Mouse (Mus musculus) embryo, embryonic 11.5 days (tissue): Measurements from ENCODE around the gene Gimap5.

Experiments
- DNase-seq: peaks from one replicate; pipeline ENCODE4 v3.0.0-alpha.2; 2012; ENCODE audit warnings: low read depth, low spot score

Gene Gimap5

DNA sequence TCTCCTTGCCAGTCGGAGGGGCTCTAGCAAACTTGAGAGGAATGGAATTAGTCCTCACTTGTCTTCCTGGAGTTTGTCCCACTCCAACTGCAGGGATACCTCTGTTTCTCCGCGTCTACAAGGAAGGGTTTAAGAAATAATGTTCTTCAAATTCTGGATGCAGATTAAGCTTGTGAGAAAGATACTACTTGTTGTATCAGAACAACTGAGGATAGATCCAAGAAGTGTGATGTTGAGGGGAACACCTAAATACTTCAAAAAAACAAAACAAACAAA is 6.3 kb upstream of the Gimap5 start:
- no peak for DNase-seq

DNA sequence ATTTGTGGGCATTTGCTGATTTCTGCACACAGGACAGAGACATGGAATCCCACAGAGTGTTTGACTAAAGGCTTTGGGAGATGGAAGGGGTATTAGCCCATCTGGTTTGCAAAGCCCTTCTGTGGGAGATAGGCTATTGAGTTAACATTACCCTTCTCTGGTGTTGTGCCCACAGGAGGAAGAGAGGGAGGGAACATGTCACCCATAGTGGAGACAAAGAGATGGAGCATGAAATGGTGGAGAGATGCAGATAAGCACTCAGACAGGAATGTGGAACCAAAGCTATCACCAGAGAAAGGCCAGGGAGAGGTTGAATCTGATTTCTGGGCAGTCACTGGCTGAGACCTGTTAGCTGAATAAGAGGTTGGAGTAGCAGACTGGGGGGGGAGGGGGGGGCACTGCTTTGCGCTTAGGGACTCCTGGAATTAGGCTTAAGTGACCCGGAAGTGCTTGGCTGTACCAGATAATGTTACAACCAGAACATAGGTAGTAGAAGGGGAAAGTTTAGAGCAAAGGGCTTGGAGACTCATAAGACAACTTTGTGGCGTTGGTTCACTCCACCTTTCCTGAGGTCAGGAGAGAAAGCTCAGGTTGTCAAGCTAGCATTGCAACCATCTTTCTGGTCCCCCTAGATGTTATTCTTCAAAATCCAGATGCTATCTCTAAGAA is 5.4 kb upstream of the Gimap5 start:
- no peak for DNase-seq

DNA sequence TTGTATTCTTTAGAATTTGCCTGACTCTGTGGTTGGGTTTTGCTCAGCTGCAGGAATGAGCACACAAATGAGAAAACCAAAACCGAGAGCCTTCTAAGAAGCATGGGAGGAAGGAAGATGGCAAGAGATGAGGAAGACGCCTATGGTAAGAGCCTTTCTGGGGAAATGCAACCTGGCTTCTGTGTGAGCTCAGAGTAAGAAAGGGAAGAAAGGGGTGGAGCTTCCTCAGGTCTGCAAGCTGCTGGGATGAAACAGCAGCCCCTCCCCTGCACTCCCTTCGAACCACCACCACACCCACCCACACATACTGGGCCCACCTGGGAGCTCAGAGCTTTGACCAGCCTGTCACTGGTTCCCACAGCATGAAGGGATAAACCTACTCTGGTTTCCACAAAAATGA is 4.7 kb upstream of the Gimap5 start:
- no peak for DNase-seq

DNA sequence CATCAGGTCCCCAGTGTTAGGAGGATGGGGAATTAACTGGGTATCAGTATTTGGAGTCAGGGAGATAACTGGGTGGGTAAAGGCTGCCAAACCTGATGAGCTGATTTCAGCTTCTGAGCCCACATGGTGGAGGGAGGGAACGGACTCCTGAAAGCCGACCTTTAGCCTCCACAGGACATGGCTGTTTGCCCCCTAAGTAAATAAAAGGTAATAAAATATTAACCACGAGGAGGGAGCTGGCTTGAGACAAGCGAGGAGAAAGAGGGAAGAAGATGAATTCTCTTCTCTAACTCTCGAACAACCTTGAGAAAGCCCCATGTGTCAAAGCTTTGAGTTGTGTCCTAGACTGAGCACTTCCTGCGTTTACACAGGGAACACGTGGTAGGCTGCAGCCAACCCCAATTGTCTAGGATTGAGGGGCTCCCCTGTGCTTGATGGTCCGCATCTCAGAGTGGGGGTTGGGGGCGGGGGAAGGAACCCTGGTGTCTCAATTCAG is 4.2 kb upstream of the Gimap5 start:
- no peak for DNase-seq

DNA sequence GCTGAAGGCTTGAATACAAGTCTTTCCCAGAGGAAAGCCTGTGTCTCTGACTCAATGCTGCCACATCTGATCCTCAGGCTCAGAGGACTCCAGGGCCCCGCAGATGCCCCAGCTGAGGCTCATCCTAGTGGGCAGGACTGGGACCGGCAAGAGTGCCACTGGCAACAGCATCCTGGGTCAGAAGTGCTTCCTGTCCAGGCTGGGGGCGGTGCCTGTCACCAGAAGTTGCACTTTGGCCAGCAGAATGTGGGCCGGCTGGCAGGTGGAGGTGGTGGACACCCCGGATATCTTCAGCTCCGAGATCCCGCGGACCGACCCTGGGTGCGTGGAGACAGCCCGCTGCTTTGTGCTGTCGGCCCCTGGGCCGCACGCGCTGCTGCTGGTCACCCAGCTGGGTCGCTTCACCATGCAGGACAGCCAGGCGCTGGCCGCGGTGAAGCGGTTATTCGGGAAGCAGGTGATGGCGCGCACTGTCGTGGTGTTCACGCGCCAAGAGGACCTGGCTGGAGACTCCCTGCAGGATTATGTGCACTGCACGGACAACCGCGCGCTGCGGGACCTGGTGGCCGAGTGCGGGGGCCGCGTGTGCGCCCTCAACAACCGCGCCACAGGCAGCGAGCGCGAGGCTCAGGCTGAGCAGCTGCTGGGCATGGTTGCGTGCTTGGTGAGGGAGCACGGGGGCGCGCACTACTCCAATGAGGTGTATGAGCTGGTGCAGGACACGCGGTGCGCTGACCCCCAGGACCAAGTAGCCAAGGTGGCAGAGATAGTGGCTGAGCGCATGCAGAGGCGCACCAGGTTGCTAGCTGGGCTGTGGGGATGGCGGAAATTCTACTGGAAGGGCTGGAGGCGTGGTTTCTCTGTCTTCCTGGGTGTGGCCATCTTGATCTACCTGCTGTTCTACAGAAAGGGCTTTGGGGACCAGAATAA is 3.3 kb upstream of the Gimap5 start:
- no peak for DNase-seq

DNA sequence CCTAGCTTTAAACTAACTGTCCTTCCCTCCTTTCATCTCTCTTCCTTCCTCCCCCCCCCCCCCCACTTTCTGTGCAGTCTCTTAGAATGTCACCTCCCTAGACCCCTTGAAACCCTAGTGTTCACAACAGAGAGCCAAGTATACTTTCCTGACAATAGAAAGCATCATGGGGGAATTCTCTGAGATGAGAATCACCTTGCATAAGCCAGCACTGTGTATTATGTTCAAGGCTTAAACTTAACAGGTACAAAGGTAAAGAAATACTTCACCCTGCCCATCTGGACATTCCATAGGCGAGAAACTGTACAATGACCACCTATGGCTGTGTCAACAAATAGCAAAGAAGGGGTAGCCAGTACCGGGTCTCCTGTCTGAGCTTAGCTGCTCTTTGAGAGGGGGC is 507 bp upstream of the Gimap5 start:
- DNase-seq: no peak

DNA sequence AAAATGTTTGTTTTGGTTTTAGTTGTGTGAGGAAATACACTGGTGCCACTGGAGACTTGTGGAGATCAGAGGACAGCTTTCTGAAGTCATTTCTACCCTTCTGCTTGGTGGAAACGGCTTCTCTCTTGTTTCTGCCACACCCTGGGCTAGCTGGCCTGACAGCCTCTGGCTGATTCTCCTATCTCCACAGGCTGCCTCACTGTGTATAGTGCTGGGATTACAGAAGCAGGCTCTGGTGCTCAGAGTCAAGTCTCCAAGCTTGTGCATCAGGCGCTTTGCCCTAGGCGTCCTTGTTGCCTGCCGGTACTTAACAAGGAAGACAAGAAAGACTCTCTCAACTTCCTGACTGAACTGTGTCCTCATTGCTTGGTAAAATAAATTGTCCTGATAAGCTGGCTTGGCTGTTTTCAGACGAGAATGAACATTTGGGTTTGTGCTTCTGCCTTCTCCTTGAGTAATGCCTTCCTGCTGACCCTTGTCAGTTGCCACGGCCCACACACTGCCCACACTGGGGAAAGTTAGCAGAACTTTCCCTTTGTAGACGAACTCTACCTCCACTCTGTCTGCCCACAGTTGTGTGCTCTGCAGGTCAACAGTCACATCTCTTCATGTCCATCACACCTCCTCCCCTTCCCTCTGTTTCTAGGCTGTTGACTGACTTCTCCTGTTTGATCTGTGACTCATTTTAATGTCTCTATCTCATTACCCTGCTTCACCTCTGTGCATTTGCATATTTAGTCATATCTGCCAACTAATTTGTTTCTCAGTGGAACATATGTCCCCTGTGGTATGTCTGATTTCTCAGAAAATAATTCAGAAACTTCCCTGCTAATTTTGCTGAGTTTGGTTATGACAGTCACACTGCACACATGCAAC is 1.3 kb downstream of the Gimap5 start:
- no peak for DNase-seq

DNA sequence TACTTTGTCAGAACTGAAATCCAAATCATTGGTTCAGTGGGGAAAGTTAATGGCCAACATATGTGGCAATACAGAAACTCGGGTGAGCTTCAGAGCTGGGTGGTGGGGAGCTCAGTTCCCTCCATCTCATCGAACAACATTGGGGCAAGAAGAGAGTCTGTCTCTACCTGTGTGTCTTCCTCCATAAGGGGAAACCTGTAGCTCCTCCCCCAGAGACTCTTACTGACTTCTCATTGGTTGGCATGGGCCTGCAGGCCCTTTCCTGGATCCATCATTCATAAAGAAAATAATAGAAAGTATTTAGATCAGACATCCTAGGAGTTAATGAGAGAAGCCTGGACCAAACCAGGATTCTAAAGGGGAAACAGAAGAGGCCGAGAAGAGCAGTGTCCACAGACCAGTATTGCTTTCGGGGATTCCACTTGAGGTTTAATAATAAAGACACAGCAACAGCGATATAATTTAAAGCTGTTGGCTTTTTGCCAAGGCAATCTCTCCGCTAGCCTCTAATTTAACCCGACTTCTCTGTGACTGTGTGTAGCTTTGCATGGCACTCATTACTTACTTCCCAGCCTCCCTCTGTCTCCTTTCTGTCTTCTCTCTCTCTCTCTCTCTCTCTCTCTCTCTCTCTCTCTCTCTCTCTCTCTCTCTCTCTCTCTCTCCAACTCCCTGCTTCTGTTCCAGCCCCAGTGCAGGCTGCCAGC is 17.7 kb downstream of the Gimap5 start:
- DNase-seq: no peak

DNA sequence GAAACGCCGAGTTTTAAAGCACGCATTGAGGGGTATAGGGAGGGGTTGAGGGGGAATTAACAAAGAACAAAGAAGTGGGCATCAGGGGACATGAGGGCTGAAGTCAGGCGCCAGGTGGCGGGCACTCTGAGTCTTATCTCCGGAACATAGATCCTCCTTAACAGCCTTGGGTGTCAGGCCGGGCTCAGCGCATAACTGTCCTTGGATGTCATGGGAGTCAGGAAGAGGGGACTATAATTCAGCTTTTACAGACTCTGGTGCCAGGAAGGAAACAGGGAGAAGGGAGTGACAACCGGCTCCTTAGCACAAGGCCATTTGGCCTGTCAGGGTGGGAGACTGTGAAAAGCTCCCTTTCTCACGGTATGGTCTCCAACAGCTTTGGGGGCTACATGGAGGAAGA is 18.5 kb downstream of the Gimap5 start:
- no peak for DNase-seq

DNA sequence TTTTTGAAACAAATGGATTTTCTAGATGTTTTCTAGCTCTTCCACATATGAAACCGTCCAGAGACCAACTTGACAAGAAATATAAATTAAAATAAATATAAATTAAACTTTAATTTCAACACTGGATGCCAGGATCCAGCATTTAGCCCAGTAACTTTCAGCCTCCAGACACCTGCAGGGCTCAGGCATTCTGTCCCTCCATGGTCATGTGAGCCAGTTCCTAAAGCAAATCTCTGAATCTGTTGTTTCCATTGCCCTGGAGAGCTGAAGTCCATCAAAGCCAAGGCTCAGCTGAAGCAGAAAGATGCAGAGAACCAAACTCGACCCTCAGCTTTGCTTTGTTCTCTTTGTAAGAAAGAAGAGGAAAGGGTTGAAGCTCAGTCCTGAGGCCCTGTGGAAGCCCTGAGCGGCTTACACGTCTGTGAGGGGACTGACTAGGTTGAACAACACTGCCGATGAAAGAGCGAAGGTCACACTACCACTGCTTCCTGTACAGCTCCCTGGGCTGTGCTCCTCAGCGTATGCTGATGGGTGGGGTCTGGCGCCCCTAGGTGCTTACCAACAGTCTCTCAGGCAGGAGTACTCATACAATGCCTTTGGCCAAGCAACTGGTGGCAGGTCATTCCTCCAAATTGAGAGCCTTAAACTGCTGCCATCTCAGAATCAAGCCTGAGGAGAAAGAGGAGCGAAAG is 22.3 kb downstream of the Gimap5 start:
- DNase-seq: no peak

DNA sequence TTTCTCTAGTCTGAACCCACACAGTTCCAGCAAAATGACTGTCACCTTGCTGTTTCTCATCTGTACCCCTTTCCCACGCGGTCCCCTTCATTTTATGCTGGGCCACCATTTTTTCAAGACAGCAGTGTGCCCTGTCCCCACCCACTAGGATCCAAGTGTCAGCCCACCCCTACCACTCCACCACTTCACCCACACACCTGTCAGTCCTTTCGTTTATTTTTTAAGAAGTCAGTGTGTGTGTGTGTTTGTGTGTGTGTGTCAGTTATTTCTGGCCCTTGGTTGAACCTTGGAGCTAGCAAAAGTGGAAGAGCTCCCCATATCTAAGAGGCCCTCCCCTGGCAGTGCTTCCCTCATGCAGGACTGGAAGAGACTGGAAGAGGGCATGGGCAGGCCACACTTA is 22.9 kb downstream of the Gimap5 start:
- DNase-seq: no peak

DNA sequence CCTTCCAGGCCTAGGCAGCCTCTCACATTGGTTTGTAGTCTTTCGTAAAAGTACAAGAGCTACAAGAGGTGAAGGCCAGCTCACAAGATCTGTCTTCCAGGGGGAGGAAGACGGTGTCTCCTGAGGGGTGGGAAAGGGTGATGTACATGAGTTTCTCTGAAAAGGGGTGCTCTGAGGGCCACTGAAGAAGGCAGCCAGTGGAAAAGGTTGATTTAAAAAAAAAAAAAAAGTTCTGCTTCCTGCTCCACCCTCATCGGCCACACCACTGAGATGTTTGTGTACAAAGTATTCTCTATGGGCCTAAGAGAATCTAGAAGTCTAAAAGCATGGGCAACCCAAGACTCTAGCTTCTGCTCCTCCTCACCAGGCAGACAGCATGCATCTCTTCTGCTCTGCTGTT is 24.7 kb downstream of the Gimap5 start, which contains the start of gene Gimap3:
Gene Gimap3, minus strand, starts transcription at position 156 of the 400 bp plus-strand sequence.
- DNase-seq: no peak

DNA sequence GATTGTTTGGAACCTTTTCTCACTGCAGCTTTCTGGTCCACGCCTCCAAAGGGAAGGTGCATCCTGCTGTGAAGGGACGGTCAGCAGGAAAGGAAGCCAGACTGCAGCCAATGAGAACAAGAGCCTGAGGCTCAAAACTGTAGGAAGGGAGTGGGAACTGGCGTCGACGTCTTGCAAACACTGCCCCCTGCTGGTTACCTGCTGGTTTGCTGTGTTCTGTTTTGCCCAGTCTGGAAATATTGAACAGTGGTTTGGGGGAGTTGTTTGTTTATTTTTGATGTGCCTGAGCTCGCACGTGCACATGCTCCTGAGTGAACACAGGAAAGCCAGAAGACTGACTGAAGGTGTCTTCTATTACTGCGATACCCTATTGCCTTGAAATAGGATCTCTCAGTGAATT is 26.0 kb downstream of the Gimap5 start:
- peak; percentile 59 for DNase-seq

DNA sequence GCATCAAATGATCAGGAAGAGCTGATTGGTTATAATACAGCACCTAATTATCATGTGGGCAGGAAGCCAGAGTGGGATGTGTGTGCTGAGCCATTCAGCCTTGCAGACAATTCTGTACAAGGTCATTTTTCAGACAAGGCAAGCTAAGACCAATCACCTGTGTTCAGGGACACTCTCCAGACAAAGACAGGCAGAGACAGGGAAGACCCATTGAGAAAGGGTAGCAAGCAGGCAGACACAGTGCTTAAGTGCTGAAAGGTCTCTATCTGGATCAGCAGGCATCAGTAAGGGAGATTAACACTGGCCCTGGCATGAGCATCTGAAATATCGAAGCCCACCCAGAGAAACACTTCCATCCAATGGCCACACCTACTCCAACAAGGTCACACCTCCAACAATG is 38.4 kb downstream of the Gimap5 start:
- DNase-seq: no peak

DNA sequence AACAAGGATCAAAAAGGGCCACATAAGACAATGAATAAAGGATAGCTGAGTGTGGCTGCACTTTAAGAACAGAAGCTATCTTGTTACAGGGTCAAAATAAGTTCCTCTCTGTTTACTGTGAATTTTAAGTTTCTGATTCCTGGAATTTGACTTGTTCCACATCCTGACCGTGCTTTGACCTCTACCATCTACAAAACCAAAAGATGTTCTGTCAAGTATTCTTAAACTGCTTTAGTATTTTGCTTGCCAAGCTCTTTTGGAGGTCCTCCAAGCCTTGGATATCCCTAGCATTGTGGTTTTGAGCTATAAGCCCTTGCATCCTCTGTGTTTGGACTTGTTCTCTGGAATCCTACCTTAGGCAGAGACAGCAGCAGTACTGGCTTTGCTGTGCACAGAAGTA is 39.2 kb downstream of the Gimap5 start:
- no peak for DNase-seq

DNA sequence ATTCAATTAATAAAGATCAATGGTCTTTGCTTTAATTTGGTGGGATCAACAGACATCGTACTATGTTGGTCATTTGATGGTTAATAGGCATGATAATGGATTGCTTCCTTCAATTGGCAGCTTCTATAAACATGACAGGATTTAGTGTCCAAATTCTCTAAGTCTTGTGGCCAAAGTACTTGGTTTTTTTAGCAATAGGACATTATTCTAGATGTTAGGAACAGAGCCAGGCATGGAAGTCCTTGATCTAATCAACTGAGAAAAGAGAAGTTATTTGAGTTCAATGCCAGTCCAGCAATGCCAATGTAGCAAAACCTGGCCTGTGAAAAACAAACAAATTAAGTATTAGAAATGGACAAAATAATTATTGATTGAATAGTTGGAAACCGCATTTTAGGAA is 39.6 kb downstream of the Gimap5 start:
- no peak for DNase-seq

DNA sequence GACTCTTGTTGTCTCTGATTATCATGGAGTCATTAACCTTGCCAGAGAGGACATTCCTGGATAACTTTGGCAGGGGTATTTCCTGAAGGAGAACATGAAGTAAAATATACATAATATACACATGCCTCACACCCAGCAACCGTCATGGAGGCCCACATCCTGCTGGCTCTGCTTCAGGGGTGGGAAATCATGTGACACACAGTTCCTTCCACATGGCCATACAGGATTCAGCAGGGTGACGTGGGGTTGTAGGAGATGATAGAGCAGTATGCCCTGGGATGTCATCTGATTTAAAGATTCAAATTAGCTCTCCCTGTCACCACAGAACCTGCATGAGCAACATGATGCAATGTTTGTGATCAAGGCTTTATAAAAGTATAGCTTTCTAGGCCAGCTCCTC is 41.9 kb downstream of the Gimap5 start:
- DNase-seq: no peak

DNA sequence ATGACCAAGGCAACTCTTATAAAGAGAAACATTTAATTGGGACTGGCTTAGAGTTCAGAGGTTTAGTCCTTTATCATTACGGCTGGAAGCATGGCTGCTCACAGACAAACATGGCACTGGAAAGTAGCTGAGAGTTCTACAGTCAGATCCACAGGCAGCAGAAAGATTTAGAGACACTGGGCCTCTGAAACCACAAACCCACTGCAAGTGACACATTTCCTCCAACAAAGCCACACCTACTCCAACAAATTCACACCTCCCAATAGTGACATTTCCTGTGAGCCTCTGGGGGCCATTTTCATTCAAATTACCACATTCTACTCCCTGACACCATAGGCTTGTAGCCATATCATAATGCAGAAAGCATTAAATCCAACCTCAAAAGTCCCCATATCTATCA is 55.9 kb downstream of the Gimap5 start:
- no peak for DNase-seq

DNA sequence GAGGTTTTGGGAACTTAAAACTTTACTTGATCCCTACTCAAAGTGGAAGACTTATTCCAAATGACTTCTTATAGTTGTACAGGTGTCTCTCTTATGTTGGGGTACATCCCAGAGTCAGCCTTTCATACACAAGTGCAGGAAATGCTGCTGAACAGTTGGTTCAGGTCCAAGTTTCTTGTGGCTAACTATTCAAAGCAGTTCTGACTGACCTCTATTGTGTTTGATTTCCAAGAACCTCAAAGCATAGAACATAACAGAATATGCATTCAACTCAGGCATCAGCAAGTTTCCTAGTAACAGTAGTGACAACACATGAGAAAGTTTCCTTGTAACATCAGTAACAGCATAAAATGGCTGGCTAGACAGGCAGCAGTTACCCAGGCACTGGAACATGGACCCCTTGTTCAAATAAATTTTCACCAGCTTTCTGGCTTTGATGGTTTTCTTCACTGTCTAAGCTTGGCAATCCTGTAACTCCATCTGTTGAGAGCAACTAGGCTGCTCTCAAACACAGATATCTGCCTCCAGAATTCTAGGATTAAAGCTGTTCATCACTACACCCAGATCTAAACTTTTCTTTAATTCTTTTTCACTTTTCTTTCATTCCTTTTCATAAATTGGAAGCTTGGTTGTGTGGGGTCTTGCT is 57.5 kb downstream of the Gimap5 start:
- DNase-seq: no peak
